Mouse (Mus musculus) MN1 (cell line): ENCODE measurements at regions not wholly inside any gene's neighbourhood (a gene's known extent, or its start where the extent isn't known, plus 50 kb on each side); places are given as distances from the start of the nearest gene placed in this dataset.

Source experiments
- DNase-seq: peaks from one replicate; pipeline ENCODE4 v3.0.0-alpha.2; 2016; ENCODE audit warnings: low spot score

DNA sequence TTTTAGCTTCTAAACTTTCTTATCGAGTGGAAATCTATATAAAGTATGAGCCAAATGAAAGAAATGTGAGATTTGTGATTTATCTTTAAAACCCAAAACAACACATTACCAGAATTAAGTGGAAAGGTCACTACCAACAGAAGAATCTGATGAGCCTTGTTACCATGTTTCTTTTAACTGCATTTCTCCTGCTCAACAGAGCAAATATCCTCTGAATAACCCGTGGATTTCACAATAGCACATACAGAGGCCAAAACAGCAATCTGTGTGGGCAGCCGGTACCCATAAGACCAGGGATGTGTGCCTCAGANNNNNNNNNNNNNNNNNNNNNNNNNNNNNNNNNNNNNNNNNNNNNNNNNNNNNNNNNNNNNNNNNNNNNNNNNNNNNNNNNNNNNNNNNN, 85.3 kb downstream of the 4930444P10Rik start:
- no peak for DNase-seq

DNA sequence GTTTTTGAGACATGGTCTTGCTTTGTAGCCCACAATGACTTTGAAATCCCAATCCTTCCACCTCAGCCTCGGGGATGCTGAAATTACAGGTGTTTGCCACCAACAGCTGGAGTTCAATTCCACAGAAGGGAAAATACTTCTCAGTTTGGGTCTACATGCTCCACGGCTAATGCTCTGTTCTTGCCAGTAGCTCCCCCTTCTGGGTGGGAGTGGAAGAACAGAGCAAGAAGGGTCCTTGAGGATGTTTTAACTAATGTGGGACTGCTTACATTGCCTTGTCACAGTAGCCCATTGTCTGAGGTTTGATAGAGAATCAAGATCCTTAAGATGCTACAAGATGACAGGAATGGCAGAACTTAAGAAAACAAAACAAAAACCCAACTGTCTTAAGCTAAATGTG, 86.2 kb downstream of the 4930444P10Rik start:
- no peak for DNase-seq

DNA sequence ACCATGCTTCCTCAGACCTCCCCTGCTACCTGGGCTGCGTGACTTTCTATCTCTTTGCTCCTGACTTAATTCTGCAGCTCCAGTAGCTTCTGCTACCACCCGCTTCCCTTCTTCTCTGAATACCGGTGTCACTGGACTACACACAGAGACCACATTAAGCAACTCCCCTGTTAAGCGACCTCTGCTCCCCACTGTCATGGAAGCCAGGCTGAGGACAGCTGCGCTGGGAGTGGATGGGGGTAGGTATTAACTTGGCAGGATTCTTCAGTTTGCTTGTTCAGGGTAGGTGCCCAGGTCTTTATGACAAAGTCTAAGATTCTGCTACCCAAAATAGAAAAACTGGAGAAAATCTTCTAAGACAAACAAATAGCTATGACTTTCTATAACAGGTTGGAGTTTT, 96.0 kb downstream of the 4930444P10Rik start:
- DNase-seq: no peak

DNA sequence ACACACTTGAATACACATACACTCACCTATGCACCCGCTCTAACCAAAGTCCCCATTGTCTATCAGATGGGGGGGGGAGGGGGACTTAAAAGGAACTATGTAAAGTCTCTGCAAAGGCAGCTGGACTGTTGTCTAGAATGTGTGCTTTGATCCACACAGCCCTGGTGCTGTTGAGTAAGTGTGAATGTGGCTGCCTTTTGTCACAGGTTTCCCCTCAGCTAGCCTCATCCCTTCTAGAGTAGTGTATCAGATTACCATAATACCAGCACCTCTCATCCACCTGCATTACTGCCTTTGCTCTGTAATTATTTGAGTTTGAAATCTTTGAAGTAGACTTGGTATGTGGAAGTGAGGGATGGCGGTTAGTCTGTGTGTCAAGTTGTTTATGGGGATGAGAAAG, 96.8 kb downstream of the 4930444P10Rik start:
- no peak for DNase-seq

DNA sequence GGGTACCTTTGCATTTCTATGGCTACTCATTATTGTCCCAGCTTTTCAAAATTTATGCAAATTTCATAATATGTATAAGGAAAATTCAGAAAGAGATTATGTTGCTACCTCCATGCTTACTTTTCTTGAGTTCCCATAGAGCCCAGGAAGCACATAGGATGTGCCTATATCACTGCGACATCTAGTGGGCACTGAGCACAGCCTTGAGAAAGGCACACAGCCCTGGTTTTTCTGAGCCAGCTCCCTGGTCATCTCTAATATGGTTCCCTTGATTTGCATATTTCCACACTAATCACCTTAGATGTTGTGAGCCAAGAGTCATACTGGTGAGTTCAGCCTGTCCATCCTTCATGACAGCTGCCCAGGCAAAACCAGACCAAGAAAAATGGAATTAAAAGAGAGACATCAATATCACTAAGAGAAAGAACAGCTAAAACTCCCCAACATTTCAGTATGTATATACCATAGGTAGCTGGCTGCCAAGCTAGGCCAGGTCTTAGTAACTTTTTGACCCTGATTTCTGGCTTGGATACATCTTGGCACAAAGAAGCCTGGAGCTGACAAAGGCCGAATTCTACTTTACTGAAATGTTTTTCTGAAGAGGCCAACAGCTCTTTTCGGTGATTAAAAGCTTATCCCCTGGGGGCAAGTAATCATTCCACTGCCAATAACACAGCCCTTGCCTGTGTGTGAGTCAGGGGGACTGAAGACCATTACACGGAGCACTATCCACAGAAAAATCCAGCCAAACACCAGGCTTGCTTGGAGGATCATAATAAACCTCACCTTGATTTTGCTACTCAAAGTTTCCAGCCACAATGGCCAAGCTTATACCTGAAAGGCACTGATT, 99.3 kb downstream of the 4930444P10Rik start:
- DNase-seq: peak; percentile 34

DNA sequence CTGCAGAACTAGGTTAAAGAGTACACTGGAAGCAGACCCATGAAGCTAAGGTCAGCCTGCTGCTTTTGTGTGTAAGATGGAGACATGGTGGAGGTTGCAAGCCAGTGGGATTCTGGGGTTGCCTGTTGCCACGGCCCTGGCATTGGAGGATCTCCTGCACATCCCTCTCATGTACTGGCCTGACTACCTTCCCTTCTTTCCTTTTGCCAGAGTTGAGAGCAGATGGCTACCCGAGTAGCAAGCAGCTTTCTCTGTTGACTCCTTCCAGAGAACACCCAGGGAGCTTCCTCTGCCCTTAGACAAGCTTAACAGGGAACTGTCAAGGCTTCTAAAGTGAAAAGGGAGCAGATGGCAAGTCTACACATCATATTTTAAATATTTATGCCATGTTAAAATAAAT, 102.1 kb downstream of the 4930444P10Rik start:
- no peak for DNase-seq

DNA sequence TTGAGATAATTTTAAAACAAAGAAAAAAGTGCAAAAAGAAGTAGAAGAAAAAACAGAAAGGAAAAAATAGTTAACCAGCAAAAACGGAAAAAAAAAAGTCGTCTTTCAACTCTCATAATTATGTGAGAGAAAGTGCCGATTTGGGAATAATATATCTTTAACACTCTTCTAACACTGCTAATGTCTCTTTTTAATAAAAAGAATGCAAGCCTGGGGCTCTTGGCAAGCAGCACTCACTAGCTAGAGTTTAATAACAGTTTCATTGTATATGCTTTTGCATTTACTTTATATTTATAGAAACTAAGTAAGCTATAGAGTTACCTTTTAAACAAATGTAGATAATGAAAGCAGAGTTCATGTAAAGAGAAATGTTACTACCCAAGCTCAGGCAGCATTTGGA, 107.5 kb downstream of the 4930444P10Rik start:
- no peak for DNase-seq

DNA sequence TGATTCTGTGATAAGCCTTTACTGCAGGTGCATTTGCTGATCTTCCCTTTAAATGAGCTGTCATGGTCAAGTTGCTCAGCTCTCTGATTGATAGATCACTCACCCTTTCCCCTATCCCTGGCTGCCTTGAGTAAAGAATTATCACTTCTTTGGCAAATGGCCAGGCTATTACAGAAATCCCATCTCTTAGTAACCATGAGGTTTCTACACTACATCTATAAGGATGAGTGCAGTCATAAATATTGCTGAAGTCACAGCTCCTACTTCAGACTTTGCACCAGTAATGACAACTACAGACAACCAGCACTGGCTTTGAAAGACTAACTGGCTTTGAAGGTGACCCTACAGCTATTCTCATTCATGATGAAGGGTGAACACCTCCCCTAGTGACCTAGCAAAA, 113.8 kb downstream of the 4930444P10Rik start:
- no peak for DNase-seq

DNA sequence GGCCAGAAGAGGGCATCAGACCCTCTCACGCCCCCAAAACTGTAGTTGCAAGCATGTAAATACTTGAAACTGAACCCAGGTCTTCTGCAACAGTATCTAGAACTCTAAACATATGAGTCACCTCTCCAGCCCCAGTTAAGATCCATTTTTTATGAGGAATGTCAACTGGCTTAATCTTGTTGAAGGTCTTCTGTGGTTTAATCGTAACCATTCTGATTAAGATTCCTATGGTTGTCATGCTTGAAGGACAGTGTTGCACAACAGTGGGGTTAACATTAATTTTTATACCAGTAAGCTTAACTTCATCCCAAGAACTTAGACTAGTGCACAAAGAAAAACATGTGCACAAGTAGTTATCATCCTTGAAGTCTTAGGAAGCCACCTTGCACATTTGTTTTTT, 133.5 kb downstream of the 4930444P10Rik start:
- DNase-seq: no peak

DNA sequence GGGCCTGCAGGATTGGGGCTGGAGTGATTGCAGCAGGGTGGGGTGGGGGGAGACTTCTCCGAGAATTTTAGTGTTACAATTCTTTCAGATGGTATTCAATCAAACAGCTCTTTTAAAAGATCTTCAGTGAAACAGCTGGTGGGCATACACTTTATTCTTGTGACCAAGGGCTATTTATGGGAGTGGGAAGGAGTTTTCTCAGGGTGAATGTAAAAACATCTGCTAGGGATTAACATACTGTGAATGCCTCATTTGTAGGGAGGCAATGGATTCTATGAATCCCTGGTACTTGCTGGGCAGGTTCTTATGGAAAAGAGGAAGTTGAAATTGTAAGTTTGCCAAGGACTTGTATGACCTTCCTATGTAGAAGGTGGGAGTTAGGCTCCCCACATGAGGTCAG, 134.5 kb downstream of the 4930444P10Rik start:
- no peak for DNase-seq

DNA sequence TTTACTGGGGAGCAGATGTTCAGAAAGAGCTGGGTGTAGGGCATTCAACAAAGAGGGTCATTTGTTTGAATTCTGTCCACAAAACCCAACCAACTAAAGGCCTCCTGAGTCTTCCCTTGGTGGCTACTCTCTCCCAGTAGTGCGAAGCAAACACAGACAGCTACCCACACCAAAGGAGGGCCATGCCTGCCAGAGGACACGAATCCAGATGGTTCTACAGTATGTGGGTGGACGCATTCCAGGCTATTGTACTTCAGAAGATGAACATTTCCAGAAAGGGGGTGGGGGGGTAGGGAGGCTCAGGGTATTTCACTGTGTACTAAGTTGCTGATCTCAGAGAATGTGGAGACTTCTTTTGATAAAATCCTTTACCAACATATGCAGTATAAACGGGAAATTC, 149.5 kb downstream of the 4930444P10Rik start:
- no peak for DNase-seq

DNA sequence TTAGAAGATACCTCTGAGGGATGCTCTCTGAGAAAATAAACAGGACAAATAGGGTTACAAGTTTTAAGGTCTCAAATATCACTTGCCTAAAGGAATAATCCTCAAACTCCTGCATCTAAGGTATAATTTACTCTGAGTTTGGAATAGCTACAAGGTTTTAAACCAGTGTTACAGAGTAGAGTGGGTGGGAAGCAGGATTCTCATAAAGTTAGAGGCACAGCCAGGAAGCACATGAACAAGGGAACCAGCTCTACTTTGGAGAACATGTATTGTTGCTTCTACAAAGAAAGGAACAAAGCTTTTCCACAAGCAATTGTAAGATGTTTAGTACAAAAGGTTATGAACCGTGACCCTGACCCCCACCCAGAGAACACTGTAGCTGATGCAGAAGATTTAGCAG, 150.1 kb downstream of the 4930444P10Rik start:
- no peak for DNase-seq
